Mouse (Mus musculus) stomach, postnatal 0 days (tissue): ENCODE measurements around the gene Srd5a1.

Experiments
- CTCF ChIP-seq: IDR thresholded peaks from 2 replicates; pipeline ENCODE4 v1.5.1; 2016; ENCODE audit warnings: antibody characterized with exemption, low read depth, mild to moderate bottlenecking, moderate library complexity
- EP300 ChIP-seq: optimal IDR thresholded peaks from 2 replicates; pipeline ENCODE3; 2016; ENCODE audit warnings: antibody characterized with exemption

DNA sequence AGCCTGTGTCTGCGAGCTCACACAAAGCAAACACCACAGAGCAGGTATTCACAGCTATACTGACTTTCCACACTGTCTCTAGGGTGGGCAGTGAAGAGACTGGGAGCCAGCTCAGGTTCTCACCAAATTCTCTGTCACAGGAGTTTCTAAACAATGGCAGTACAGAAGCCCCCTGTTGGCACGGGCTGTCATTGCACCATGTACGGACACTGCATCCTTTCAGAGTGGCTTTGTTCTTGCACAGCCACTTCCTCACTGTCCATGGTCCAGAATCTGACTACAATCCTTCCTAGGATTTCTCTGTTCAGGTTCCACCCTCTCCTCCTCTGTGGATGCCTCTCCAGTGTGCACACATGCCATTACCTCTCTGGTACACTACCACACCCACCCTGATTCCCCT lies 66.2 kb downstream of the Srd5a1 start:
- TF ChIP-seq CTCF: peak; percentile 75
- TF ChIP-seq EP300: no peak
